Mouse (Mus musculus): ENCODE data around the gene Dnah11.

- TF ChIP-seq CTCF (conservative IDR thresholded peaks at IDR 0.05; ENCODE audit: low read length) = no peak
- TF ChIP-seq NANOG (IDR thresholded peaks at IDR 0.05; ENCODE audit: borderline replicate concordance, low read length) = no peak
- TF ChIP-seq POU5F1 (IDR thresholded peaks at IDR 0.05; ENCODE audit: borderline replicate concordance, low read length) = no peak
Measured at GRCm38 (mm10) chr12:118164785-118165184, 34.1 kb downstream of the Dnah11 start.

Data from E14TG2a.4 (cell line).